In genomic region chr3:107624424-107624823, GRCm38 (mm10) we compare ENCODE assay signal across 26 mouse cellular contexts. TPM values are rescaled to one million over a fixed set of nuclear protein-coding genes. Genes with fewer than 3 reads are reported as not detected.
"Had no signal": no experiment of that assay in that cellular context is flagged by ENCODE, and none has a peak within 500 bp of the region (broad histone marks: within the 10 kb centered on the region; RNA-seq: fewer than 3 reads in every experiment).

No protein-coding gene starts in this region.

- H3K27ac ChIP-seq: limb, embryonic 15.5 days; liver, embryonic 12.5 days; midbrain, embryonic 10.5 days; neural tube, embryonic 15.5 days had no signal

- DNase-seq: kidney, adult 2 months; layer of hippocampus, adult 9-11 months; layer of hippocampus, postnatal 36 days; lung, embryonic 14.5 days; lung, postnatal 10 days; lung, postnatal 4 days; midbrain, embryonic 14.5 days; right cerebral cortex, adult 18-20 months; right cerebral cortex, postnatal 4 days; spleen, adult 18-20 months; thymus, adult 18-20 months; thymus, postnatal 14 days had no signal

- H3K9me3 ChIP-seq: limb, embryonic 15.5 days; liver, embryonic 12.5 days; midbrain, embryonic 10.5 days; neural tube, embryonic 15.5 days had no signal

- H3K27me3 ChIP-seq: limb, embryonic 15.5 days; liver, embryonic 12.5 days; neural tube, embryonic 15.5 days had no signal

- H3K4me1 ChIP-seq: liver, embryonic 12.5 days had no signal

- H3K4me3 ChIP-seq: limb, embryonic 15.5 days; liver, embryonic 12.5 days; midbrain, embryonic 10.5 days; myocyte; neural tube, embryonic 15.5 days had no signal

RNA-seq across cellular contexts. Expression of gene Gm10961, which starts 6.7 kb away (rescaled TPM):
- total RNA-seq: layer of hippocampus, adult 18-20 months; layer of hippocampus, postnatal 36 days; left cerebral cortex, adult 8-10 months; left cerebral cortex, postnatal 25 days; megakaryocyte, adult 5-6 weeks had no signal
- polyA plus RNA-seq: kidney, adult 2 months; kidney, embryonic 16.5 days; limb, embryonic 11.5 days; limb, embryonic 15.5 days; liver, embryonic 12.5 days; liver, embryonic 16.5 days; lung, embryonic 14.5 days; midbrain, embryonic 10.5 days; midbrain, embryonic 14.5 days; myocyte; neural tube, embryonic 11.5 days; neural tube, embryonic 15.5 days; stomach, embryonic 16.5 days had no signal

RNA-seq across cellular contexts. Expression of gene Alx3, which starts 29.6 kb away (rescaled TPM):
- total RNA-seq: megakaryocyte, adult 5-6 weeks had no signal
- polyA plus RNA-seq: kidney, adult 2 months; kidney, embryonic 16.5 days; lung, embryonic 14.5 days; myocyte; neural tube, embryonic 15.5 days had no signal
